Mouse (Mus musculus) liver, embryonic 14.5 days (tissue): Measurements from ENCODE around the gene Dtx2. TPM values are rescaled to one million over a fixed set of nuclear protein-coding genes. Genes with fewer than 3 reads are reported as not detected.

Experiments
- ATAC-seq: fragments of 200-750 bp; cut with Nextera tagmentation; 2 replicates; pipeline ENCODE4 v1.8.0; 2017; ENCODE audit warnings: moderate number of reproducible peaks, mild to moderate bottlenecking, moderate library complexity; ENCODE audit not compliant: insufficient read depth
- DNase-seq, 3 experiments: peaks; one replicate each; pipeline ENCODE4 v3.0.0-alpha.2; 2012 to 2013; ENCODE audit warnings: low read depth in 3 of 3, low spot score in 3 of 3
- H3K27ac ChIP-seq: fragments of 300-500 bp; sonication (generic); 2 replicates; pipeline ENCODE4 v1.5.1; 2014; ENCODE audit warnings: moderate library complexity, mild to moderate bottlenecking, control low read depth, inconsistent platforms
- H3K27me3 ChIP-seq: fragments of 300-500 bp; sonication (generic); 2 replicates; pipeline ENCODE4 v1.6.1; 2014; ENCODE audit warnings: mild to moderate bottlenecking, low read length, moderate library complexity; ENCODE audit not compliant: control insufficient read depth, insufficient read depth
- H3K36me3 ChIP-seq: fragments of 300-500 bp; sonication (generic); replicated peaks from 2 replicates; pipeline ENCODE4 v1.6.1; 2014; ENCODE audit warnings: low read depth; ENCODE audit not compliant: control insufficient read depth, insufficient read depth
- H3K4me1 ChIP-seq, 2 experiments: fragments of 200-500 bp in 1 of 2; fragments of 300-500 bp in 1 of 2; sonication (generic) in 1 of 2; replicated peaks; 2 replicates each; pipeline ENCODE4 v1.6.1; 2012 to 2014; ENCODE audit warnings: antibody characterized with exemption in 1 of 2, inconsistent platforms in 1 of 2, low read length in 1 of 2; ENCODE audit not compliant: control insufficient read depth in 2 of 2, insufficient read depth in 2 of 2
- H3K4me2 ChIP-seq: fragments of 300-500 bp; sonication (generic); 2 replicates; pipeline ENCODE4 v1.6.1; 2014; ENCODE audit warnings: low read depth, mild to moderate bottlenecking, control low read depth, moderate library complexity
- H3K4me3 ChIP-seq, 2 experiments: fragments of 200-500 bp in 1 of 2; fragments of 300-500 bp in 1 of 2; sonication (generic) in 1 of 2; 2 replicates each; pipeline ENCODE4 v1.5.1; 2012 to 2014; ENCODE audit warnings: low read depth in 2 of 2, low read length in 2 of 2, mild to moderate bottlenecking in 2 of 2, control low read depth in 1 of 2, inconsistent platforms in 1 of 2, moderate library complexity in 1 of 2; ENCODE audit not compliant: insufficient read depth in 1 of 2
- H3K9ac ChIP-seq: fragments of 300-500 bp; sonication (generic); replicated peaks from 2 replicates; pipeline ENCODE4 v1.6.1; 2014; ENCODE audit warnings: mild to moderate bottlenecking, control low read depth, moderate library complexity
- H3K9me3 ChIP-seq: fragments of 300-500 bp; sonication (generic); 2 replicates; pipeline ENCODE4 v1.6.1; 2016; ENCODE audit warnings: low read length, mixed read lengths; ENCODE audit not compliant: control insufficient read depth
- CTCF ChIP-seq: IDR thresholded peaks from 2 replicates; pipeline ENCODE4 v1.5.1; 2016; ENCODE audit warnings: antibody characterized with exemption, low read depth, control low read depth
- EP300 ChIP-seq: IDR thresholded peaks from 2 replicates; pipeline ENCODE4 v1.6.1; 2016; ENCODE audit warnings: antibody characterized with exemption, low read depth
- WGBS: fragments of 180-500 bp; shearing (Covaris S2); extraction: QIAGEN DNeasy Blood & Tissue Kit; methylation state at CpG from one replicate; pipeline ENCODE4 v1.1.7; 2014; ENCODE audit not compliant: insufficient replicate concordance; 5-methylcytosine and 5-hydroxymethylcytosine counted together
- polyA plus RNA-seq, 2 experiments: library from polyadenylated mRNA; depleted of rRNA in 1 of 2; stranded (reverse) in 1 of 2; unstranded in 1 of 2; fragments of >200 nt; fragmentation: Nextera tagmentation in 1 of 2; extraction: Ambion mirVana in 1 of 2; gene quantifications; 2 replicates each; pipeline versions ENCODE4 v1.2.1 to v1.2.3; 2012 to 2014

The Dtx2 gene
- polyA plus RNA-seq, 2 experiments = 3.4 to 5.1 TPM

DNA sequence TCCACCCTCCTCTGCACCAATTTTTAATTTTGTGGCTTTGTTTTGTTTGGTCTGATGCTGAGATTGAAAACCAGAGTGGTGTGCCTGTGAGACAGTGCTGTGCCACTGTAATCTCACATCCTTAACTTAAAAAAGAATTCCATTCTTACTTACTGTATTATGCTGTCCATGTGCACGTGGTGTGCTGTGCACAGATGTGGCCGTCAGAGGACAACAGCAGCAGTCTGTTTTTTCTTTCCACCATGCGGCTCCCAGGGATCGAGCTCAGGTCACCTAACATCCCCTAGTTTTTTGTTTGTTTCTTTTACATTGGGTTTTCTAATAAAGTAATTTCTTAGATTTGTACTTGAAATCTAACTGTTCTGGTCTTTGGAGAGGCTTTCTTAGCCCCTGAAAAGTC lies 9.9 kb downstream of the Dtx2 start:
- H3K9ac ChIP-seq = no peak overlapping the region
- H3K36me3 ChIP-seq = no peaks in the 10 kb centered on the region
- H3K9me3 ChIP-seq = no peaks in the 10 kb centered on the region
- no peaks in the 10 kb centered on the region; a peak in 1 of 4 replicates for H3K4me1 ChIP-seq
- TF ChIP-seq CTCF (no peak), EP300 (no peak)
- ATAC-seq (no peak), DNase-seq (no peak)
- H3K27me3 ChIP-seq = no peaks in the 10 kb centered on the region
- H3K27ac ChIP-seq = no peak overlapping the region
- 62% methylated on average over 4 of the region's 4 CpGs for WGBS
- no peak overlapping the region for H3K4me3 ChIP-seq
- H3K4me2 ChIP-seq = no peak overlapping the region

DNA sequence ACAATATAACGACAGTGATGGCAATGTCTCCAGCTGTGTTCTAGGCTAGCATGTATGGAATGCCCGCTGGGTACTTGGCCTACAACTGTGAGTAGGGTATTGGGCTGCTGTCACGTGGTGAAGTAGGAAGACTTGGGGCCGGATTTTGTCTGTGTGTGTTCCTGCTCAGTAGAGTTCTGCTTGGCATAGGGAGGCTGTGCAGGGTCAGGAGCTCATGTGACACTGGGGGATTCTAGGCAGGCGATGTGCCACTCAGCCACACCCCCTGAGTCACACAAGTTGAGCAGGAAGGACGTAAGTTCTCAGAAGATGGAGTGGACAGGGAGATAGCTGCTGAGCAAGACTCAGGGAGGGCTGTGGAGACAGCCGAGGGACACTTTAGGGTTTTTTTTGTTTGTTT lies 13.1 kb downstream of the Dtx2 start:
- ATAC-seq (no peak), DNase-seq (no peak)
- H3K36me3 ChIP-seq = no peaks in the 10 kb centered on the region

DNA sequence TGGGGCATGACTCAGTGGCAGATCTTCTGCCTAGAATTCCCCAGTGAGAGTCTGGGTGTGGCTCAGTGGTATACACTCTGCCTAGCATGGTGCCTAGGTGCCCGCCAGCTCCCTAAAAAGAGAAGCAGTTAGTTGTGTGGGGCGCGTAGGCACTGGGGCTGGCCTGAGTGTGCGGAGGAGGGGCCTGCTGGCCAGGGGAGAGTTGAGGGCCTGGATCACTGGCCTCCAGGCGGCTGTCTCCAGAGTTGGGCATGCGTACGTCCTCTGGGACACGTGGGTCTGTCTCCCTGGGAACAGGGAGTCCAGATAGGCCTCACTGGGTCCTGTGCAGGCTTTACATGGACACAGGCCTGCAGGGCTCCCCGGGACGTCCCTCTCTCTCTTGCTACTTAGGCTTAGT lies 20.3 kb downstream of the Dtx2 start:
- Histone ChIP-seq H3K4me2 (no peak overlapping the region), H3K27me3 (no peaks in the 10 kb centered on the region), H3K4me1 (no peaks in the 10 kb centered on the region), H3K9me3 (no peaks in the 10 kb centered on the region), H3K36me3 (no peaks in the 10 kb centered on the region), H3K9ac (no peak overlapping the region), H3K4me3 (no peak overlapping the region), H3K27ac (no peak overlapping the region)
- WGBS = 71% methylated on average over 10 of the region's 10 CpGs
- no peak for ATAC-seq
- no peak for TF ChIP-seq CTCF
- DNase-seq = no peak

More for the DNA sequence above, 13.1 kb downstream of the Dtx2 start:
- WGBS = 41% methylated on average over 7 of the region's 7 CpGs
- Histone ChIP-seq H3K27me3 (no peaks in the 10 kb centered on the region), H3K4me2 (no peak overlapping the region), H3K4me1 (no peaks in the 10 kb centered on the region; a peak in 1 of 4 replicates), H3K9me3 (no peaks in the 10 kb centered on the region), H3K4me3 (no peak overlapping the region), H3K9ac (no peak overlapping the region), H3K27ac (no peak overlapping the region)
- TF ChIP-seq CTCF = no peak
- no peak for TF ChIP-seq EP300

DNA sequence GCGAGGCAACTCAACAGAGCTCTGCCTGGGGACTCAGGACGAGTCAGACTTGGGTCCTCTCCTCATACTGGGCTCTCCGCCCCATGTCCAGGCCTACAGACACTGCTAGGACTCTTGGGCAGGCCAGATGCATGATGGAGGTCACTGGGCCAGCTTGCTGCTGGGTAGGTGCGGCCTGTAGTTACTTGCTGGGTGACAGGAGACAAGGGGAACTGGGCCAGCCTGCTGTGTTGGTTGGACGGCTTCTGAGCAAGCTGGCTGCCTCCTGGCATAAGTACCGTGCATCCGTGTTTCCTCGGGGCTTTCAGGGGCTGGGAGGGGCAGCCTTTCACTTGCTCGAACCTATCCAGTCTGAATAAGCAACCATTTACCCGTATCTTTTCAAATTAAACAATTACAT lies 21.0 kb downstream of the Dtx2 start:
- Histone ChIP-seq H3K27ac (no peak overlapping the region), H3K9ac (no peak overlapping the region), H3K4me2 (no peak overlapping the region), H3K9me3 (no peaks in the 10 kb centered on the region), H3K27me3 (no peaks in the 10 kb centered on the region), H3K36me3 (no peaks in the 10 kb centered on the region), H3K4me1 (no peaks in the 10 kb centered on the region; a peak in 1 of 4 replicates), H3K4me3 (no peak overlapping the region)
- WGBS = 76% methylated on average over 10 of the region's 10 CpGs
- no peak for TF ChIP-seq EP300
- TF ChIP-seq CTCF = no peak
- DNase-seq (no peak), ATAC-seq (no peak)

DNA sequence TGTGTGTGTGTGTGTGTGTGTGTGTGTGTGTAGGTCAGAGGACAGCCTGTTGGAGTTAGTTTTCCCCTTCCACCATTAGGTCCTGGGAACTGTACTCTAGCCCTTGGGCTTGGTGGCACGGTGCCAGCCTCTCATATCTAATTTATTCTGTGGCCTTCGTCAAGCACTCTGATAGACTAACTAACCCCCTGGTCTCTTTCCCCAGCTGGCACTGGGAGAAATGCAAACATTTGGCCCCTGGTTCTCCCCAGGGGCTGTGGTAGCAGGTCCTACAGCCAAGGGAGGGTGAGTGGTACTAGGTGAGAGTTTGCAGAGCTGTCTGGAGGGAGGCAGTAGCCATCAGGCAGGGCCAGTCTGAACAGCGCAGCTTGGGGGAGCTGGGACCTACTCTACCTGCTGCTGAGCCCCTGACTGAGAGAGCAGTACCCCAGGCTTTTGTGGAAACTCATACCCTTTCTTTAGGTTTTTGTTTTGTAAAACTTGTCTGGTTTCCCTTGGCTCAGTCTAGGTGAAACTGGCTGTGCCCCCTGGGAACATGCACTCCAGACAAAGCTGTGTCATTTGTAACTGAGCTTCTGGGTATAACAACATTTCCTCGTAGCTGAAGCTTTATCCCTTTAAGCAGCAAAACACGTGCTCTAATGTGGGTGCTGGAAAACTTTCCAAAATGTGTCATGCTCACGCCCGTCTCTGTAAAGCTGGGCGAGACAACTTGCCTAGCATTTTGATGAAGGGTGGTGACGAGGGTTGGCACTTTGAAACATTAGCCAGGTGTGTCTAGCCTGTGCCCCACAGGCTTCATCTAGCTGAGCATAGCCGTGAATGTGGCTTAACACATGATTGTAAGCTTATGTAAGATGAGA lies 21.6 kb downstream of the Dtx2 start:
- Histone ChIP-seq H3K4me1 (no peaks in the 10 kb centered on the region; a peak in 1 of 4 replicates), H3K9ac (no peak overlapping the region), H3K27me3 (no peaks in the 10 kb centered on the region), H3K9me3 (no peaks in the 10 kb centered on the region), H3K4me3 (no peak overlapping the region), H3K4me2 (no peak overlapping the region), H3K36me3 (no peaks in the 10 kb centered on the region), H3K27ac (no peak overlapping the region)
- DNase-seq = no peak
- no peak for ATAC-seq
- TF ChIP-seq EP300 (no peak), CTCF (no peak)
- 66% methylated on average over 10 of the region's 10 CpGs for WGBS
